Mouse (Mus musculus) lung, postnatal 0 days (tissue): ENCODE measurements around the gene Slc27a2.

ENCODE experiments used
- CTCF ChIP-seq: IDR thresholded peaks from 2 replicates; pipeline ENCODE4 v1.5.1; 2016; ENCODE audit warnings: antibody characterized with exemption, mild to moderate bottlenecking
- EP300 ChIP-seq: IDR thresholded peaks from 2 replicates; pipeline ENCODE4 v1.6.1; 2016; ENCODE audit warnings: antibody characterized with exemption, mild to moderate bottlenecking, control low read depth

- TF ChIP-seq CTCF: no peak
- TF ChIP-seq EP300: no peak; the same call in 1 of the 2 replicates
Observed at GRCm38 (mm10) chr2:126587468-126587867, 35.3 kb downstream of the Slc27a2 start.
